Mouse (Mus musculus) hindbrain, embryonic 14.5 days (tissue): ENCODE data around the gene Mmrn1. TPM values are rescaled to one million over a fixed set of nuclear protein-coding genes. Genes with fewer than 3 reads are reported as not detected.
"Not testable (repeated sequence)": the region's sequence is repeated elsewhere in the genome, so short reads cannot be mapped to it uniquely, and the experiment has no call there.

Source experiments
- ATAC-seq: fragments of 200-750 bp; cut with Nextera tagmentation; 2 replicates; pipeline ENCODE4 v1.8.0; 2017; ENCODE audit warnings: moderate number of reproducible peaks, mild to moderate bottlenecking, moderate TSS enrichment, moderate library complexity; ENCODE audit not compliant: low FRiP score
- DNase-seq: peaks from one replicate; pipeline ENCODE4 v3.0.0-alpha.2; 2015; ENCODE audit warnings: low spot score
- H3K27ac ChIP-seq: fragments of 300-500 bp; sonication (generic); 2 replicates; pipeline ENCODE4 v1.5.1; 2014; ENCODE audit warnings: mild to moderate bottlenecking, moderate library complexity
- H3K27me3 ChIP-seq: fragments of 300-500 bp; sonication (generic); 2 replicates; pipeline ENCODE4 v1.6.1; 2014; ENCODE audit warnings: mild to moderate bottlenecking, low read length, mixed read lengths; ENCODE audit not compliant: control insufficient read depth, insufficient read depth
- H3K36me3 ChIP-seq: fragments of 300-500 bp; sonication (generic); replicated peaks from 2 replicates; pipeline ENCODE4 v1.6.1; 2014; ENCODE audit not compliant: control insufficient read depth, insufficient read depth
- H3K4me1 ChIP-seq: fragments of 300-500 bp; sonication (generic); replicated peaks from 2 replicates; pipeline ENCODE4 v1.6.1; 2014; ENCODE audit warnings: antibody characterized with exemption, low read length, mixed read lengths; ENCODE audit not compliant: control insufficient read depth, insufficient read depth
- H3K4me2 ChIP-seq: fragments of 300-500 bp; sonication (generic); replicated peaks from 2 replicates; pipeline ENCODE4 v1.6.1; 2014; ENCODE audit warnings: mild to moderate bottlenecking, moderate library complexity
- H3K4me3 ChIP-seq: fragments of 300-500 bp; sonication (generic); replicated peaks from 2 replicates; pipeline ENCODE4 v1.5.1; 2014; ENCODE audit warnings: mild to moderate bottlenecking, low read length
- H3K9ac ChIP-seq: fragments of 300-500 bp; sonication (generic); 2 replicates; pipeline ENCODE4 v1.6.1; 2014
- H3K9me3 ChIP-seq: fragments of 300-500 bp; sonication (generic); 2 replicates; pipeline ENCODE4 v1.6.1; 2016; ENCODE audit warnings: low read length; ENCODE audit not compliant: control insufficient read depth
- WGBS: fragments of 180-500 bp; shearing (Covaris S2); extraction: QIAGEN DNeasy Blood & Tissue Kit; methylation state at CpG from one replicate; pipeline ENCODE4 v1.1.7; 2014; 5-methylcytosine and 5-hydroxymethylcytosine counted together
- polyA plus RNA-seq: library from polyadenylated mRNA; unstranded; fragments of >200 nt; fragmentation: Nextera tagmentation; extraction: Ambion mirVana; gene quantifications from 2 replicates; pipeline ENCODE4 v1.2.1, GENCODE M21; 2014

Gene Mmrn1
- polyA plus RNA-seq, result 3.7 and 4.2 TPM in 2 replicates

- not testable (repeated sequence) for ATAC-seq, H3K27ac ChIP-seq, H3K9me3 ChIP-seq, DNase-seq, H3K4me1 ChIP-seq, H3K4me3 ChIP-seq, H3K9ac ChIP-seq, H3K36me3 ChIP-seq, H3K27me3 ChIP-seq, H3K4me2 ChIP-seq
- WGBS, result 96% methylated on average over 20 of the region's 20 CpGs
These were observed at the start of gene Mmrn1 for GRCm38 (mm10) chr6:60924676-60925075. TSS of gene Mmrn1 (plus strand) at chr6:60924976.

- Histone ChIP-seq H3K4me1 (no peaks in the 10 kb centered on the region), H3K9me3 (no peaks in the 10 kb centered on the region), H3K4me2 (no peak overlapping the region), H3K9ac (no peak overlapping the region), H3K27me3 (no peaks in the 10 kb centered on the region), H3K36me3 (no peaks in the 10 kb centered on the region), H3K4me3 (no peak overlapping the region), H3K27ac (no peak overlapping the region)
- DNase-seq (no peak), ATAC-seq (no peak)
- WGBS, result 90% methylated on average over 7 of the region's 7 CpGs
These were observed 44.4 kb upstream of the Mmrn1 start for GRCm38 (mm10) chr6:60880362-60880761.

- WGBS, result 80% methylated on average over 2 of the region's 2 CpGs
- ATAC-seq, result no peak
- Histone ChIP-seq H3K4me1 (no peaks in the 10 kb centered on the region), H3K9me3 (no peaks in the 10 kb centered on the region), H3K4me3 (no peak overlapping the region), H3K9ac (no peak overlapping the region), H3K27ac (no peak overlapping the region), H3K36me3 (no peaks in the 10 kb centered on the region), H3K4me2 (no peak overlapping the region), H3K27me3 (no peaks in the 10 kb centered on the region)
- no peak for DNase-seq
These were observed 43.2 kb upstream of the Mmrn1 start for GRCm38 (mm10) chr6:60881534-60881933.

GRCm38 (mm10) chr6:60907272-60907671, 17.5 kb upstream of the Mmrn1 start:
- no peak for DNase-seq
- no peak overlapping the region for H3K9ac ChIP-seq
- H3K9me3 ChIP-seq, result no peaks in the 10 kb centered on the region
- H3K4me2 ChIP-seq, result no peak overlapping the region
- no peak overlapping the region for H3K27ac ChIP-seq
- H3K36me3 ChIP-seq, result no peaks in the 10 kb centered on the region
- no peak for ATAC-seq
- no peaks in the 10 kb centered on the region for H3K4me1 ChIP-seq
- no peak overlapping the region for H3K4me3 ChIP-seq
- WGBS, result 81% methylated on average over 2 of the region's 2 CpGs
- no peaks in the 10 kb centered on the region for H3K27me3 ChIP-seq

- ATAC-seq (0 out of 2 replicates have a peak, but pooled peaks have one; percentile 64), DNase-seq (peak; percentile 62)
- H3K27me3 ChIP-seq, result no peaks in the 10 kb centered on the region
- H3K4me2 ChIP-seq, result no peak overlapping the region
- no peaks in the 10 kb centered on the region for H3K36me3 ChIP-seq
- no peak overlapping the region for H3K9ac ChIP-seq
- H3K27ac ChIP-seq, result no peak overlapping the region
- H3K9me3 ChIP-seq, result no peaks in the 10 kb centered on the region
- H3K4me1 ChIP-seq, result no peaks in the 10 kb centered on the region
- H3K4me3 ChIP-seq, result no peak overlapping the region
These were observed 6.6 kb downstream of the Mmrn1 start for GRCm38 (mm10) chr6:60931364-60931763.

- Histone ChIP-seq H3K9ac (no peak overlapping the region), H3K4me3 (no peak overlapping the region), H3K4me2 (no peak overlapping the region), H3K27me3 (no peaks in the 10 kb centered on the region), H3K36me3 (no peaks in the 10 kb centered on the region), H3K4me1 (no peaks in the 10 kb centered on the region), H3K9me3 (no peaks in the 10 kb centered on the region), H3K27ac (no peak overlapping the region)
- no peak for DNase-seq
- ATAC-seq, result no peak
- WGBS, result 77% methylated on average over 4 of the region's 4 CpGs
These were observed 10.1 kb downstream of the Mmrn1 start for GRCm38 (mm10) chr6:60934835-60935234.

GRCm38 (mm10) chr6:60935448-60936130, 10.8 kb downstream of the Mmrn1 start:
- 79% methylated on average over 4 of the region's 4 CpGs for WGBS
- Histone ChIP-seq H3K4me2 (no peak overlapping the region), H3K4me1 (no peaks in the 10 kb centered on the region), H3K27me3 (no peaks in the 10 kb centered on the region), H3K27ac (no peak overlapping the region), H3K4me3 (no peak overlapping the region), H3K36me3 (no peaks in the 10 kb centered on the region), H3K9me3 (no peaks in the 10 kb centered on the region), H3K9ac (no peak overlapping the region)
- ATAC-seq (no peak), DNase-seq (no peak)

- no peak overlapping the region for H3K9ac ChIP-seq
- H3K4me1 ChIP-seq, result no peaks in the 10 kb centered on the region
- H3K9me3 ChIP-seq, result no peaks in the 10 kb centered on the region
- WGBS, result 87% methylated on average over 7 of the region's 7 CpGs
- no peaks in the 10 kb centered on the region for H3K27me3 ChIP-seq
- H3K4me2 ChIP-seq, result no peak overlapping the region
- no peak overlapping the region for H3K27ac ChIP-seq
- ATAC-seq (no peak), DNase-seq (no peak)
- no peak overlapping the region for H3K4me3 ChIP-seq
- H3K36me3 ChIP-seq, result no peaks in the 10 kb centered on the region
These were observed 19.4 kb downstream of the Mmrn1 start for GRCm38 (mm10) chr6:60944178-60944577.

- no peak for ATAC-seq
- Histone ChIP-seq H3K9ac (no peak overlapping the region), H3K4me1 (no peaks in the 10 kb centered on the region), H3K27me3 (no peaks in the 10 kb centered on the region), H3K36me3 (no peaks in the 10 kb centered on the region), H3K4me2 (no peak overlapping the region), H3K4me3 (no peak overlapping the region), H3K27ac (no peak overlapping the region), H3K9me3 (no peaks in the 10 kb centered on the region)
- no peak for DNase-seq
- WGBS, result 85% methylated on average over 9 of the region's 9 CpGs
These were observed 19.8 kb downstream of the Mmrn1 start for GRCm38 (mm10) chr6:60944621-60945020.

GRCm38 (mm10) chr6:60950415-60950814, 25.6 kb downstream of the Mmrn1 start:
- H3K9ac ChIP-seq, result no peak overlapping the region
- H3K4me1 ChIP-seq, result no peaks in the 10 kb centered on the region
- H3K27me3 ChIP-seq, result no peaks in the 10 kb centered on the region
- no peak overlapping the region for H3K4me3 ChIP-seq
- ATAC-seq (no peak), DNase-seq (no peak)
- WGBS, result 62% methylated on average over 3 of the region's 3 CpGs
- no peak overlapping the region for H3K27ac ChIP-seq
- no peak overlapping the region for H3K4me2 ChIP-seq
- no peaks in the 10 kb centered on the region for H3K36me3 ChIP-seq
- no peaks in the 10 kb centered on the region for H3K9me3 ChIP-seq
